Mouse (Mus musculus) thymus, adult 2 months (tissue): Measurements from ENCODE around the gene Gabrb3.

Source experiments
- CTCF ChIP-seq: fragments of 200-500 bp; IDR thresholded peaks from 2 replicates; pipeline ENCODE4 v1.5.1; 2012; ENCODE audit warnings: mild to moderate bottlenecking, control low read depth, low read length, moderate library complexity, borderline replicate concordance; ENCODE audit not compliant: control insufficient read depth, poor library complexity, insufficient read depth; ENCODE audit errors: extremely low read depth
- POLR2A ChIP-seq: fragments of 200-500 bp; IDR thresholded peaks from 2 replicates; pipeline ENCODE4 v1.6.1; 2012; ENCODE audit warnings: mild to moderate bottlenecking, low read length, control low read depth, moderate library complexity; ENCODE audit not compliant: control insufficient read depth, poor library complexity, insufficient read depth; ENCODE audit errors: extremely low read depth

- no peak for TF ChIP-seq POLR2A
- TF ChIP-seq CTCF, result no peak
These were observed 394.2 kb downstream of the Gabrb3 start for GRCm38 (mm10) chr7:57813716-57814115.
